Mouse (Mus musculus): ENCODE data around the gene Lrfn1.
"Not testable (repeated sequence)": the region's sequence is repeated elsewhere in the genome, so short reads cannot be mapped to it uniquely, and the experiment has no call there.

Gene Lrfn1

GRCm38 (mm10) chr7:28447865-28448820, 3.6 kb upstream of the Lrfn1 start:
- no peak for DNase-seq

- no peak for DNase-seq
Observed at GRCm38 (mm10) chr7:28452361-28453005, 703 bp downstream of the Lrfn1 start.

DNA sequence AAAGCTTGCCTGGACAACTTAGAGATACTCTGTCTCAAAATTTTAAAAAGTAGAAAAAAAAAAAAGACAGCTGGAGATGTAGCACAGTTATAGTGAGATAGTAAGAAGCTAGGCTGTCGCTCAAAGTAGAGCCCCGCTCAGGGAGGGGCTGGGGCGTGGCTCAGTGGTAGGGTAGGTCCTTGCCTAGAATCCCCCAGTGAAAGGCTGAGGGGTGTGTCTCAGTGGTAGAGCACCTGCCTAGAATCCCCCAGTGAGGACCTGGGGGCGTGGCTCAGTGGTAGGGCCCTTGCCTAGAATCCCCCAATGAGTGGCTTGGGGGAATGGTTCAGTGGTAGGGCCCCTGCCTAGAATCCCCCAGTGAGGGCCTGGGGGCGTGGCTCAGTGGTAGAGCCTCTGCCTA, 8.6 kb downstream of the Lrfn1 start:
- no peak for DNase-seq

- DNase-seq: no peak
Observed at GRCm38 (mm10) chr7:28462769-28463168, 11.0 kb downstream of the Lrfn1 start.

DNA sequence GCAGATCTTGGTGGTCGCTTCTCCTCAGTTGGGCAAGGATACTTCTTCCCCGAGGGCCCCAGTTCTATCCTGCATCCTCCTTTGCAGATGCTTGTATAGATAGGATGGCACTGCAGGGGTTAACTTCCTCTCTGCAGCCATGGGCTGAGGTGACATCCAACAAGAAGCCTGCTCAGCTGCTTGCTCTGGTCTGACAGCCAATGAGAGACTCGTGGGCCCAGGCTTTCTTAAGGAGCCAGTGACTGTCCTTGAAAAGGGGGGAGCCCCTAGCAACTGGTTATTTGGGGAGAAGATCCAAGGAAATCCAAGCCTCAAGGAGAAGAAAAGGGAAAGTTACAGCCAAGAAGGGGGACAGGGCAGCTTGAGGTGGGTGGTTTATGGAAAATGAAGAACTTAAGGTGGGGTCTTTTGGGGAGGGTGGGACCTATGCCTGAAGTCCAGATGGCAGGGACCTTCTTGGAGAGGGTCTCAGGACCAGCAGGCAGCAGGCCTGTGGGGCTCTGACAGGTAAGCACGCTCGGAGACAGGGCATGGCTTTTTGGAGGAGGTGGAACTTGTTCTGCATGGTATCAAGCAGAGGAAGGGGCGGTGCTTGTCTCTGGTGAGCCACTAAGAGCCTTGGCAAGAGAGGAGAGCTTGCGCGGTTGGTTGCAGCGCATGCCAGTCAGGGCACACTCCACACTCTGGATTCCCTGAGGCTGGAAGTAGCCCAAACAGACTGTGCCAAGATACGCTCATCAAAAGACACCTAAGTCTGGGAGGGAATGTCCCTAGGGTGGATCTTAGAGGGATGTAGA, 12.8 kb downstream of the Lrfn1 start:
- peak; percentile 56 for DNase-seq

DNA sequence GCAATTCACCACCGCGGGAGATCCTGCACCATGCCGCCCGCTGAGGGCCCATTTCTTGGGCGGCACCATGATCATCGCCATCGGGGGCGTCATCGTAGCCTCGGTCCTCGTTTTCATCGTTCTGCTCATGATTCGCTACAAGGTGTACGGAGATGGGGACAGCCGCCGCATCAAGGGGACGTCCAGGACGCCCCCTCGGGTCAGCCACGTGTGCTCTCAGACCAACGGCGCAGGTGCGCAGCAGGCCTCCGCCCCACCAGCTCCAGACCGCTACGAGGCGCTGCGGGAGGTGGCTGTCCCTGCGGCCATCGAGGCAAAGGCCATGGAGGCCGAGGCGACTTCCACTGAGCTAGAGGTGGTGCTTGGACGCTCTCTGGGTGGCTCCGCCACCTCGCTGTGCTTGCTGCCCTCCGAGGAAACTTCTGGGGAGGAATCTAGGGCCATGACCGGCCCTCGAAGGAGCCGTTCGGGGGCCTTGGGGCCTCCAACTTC, 15.0 kb downstream of the Lrfn1 start:
- DNase-seq: peak; percentile 39

DNA sequence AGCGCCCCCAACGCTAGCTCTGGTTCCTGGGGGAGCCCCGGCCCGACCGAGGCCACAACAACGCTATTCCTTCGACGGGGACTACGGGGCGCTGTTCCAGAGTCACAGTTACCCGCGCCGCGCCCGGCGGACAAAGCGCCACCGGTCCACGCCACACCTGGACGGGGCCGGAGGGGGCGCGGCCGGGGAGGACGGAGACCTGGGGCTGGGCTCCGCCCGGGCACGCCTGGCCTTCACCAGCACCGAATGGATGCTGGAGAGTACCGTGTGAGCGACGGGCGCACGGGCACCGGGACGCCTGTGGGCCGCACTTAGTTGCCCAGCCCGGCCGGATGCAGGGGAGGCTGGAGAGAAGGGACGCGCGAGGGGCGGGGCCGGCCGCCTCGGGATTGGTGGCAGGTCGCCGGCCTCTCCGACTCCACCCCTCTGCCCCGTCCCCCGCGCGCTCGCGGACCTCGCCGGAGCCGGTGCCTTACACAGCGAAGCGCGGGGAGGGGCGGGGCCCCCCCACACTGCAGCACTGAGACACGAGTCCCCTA, 15.5 kb downstream of the Lrfn1 start:
- peak; percentile 85 for DNase-seq

DNA sequence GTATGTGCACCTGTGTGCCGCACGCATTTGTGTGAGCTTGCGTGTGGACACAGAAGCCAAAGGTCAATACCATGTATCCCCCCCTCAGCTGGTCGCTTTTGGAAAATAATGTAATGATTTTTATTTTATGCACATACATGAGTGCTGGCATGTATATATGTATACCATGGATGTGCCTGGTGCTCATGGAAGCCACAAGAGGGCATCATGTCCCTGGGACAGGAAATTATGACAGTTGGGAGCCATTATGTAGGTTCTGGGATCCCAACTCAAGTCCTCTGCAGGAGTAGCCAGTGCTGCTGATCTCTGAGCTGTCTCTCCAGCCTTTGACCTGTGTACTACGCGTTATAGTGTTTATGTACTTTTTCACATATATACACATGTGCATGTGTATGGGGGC, 24.4 kb downstream of the Lrfn1 start:
- no peak for DNase-seq

- DNase-seq: no peak
Observed at GRCm38 (mm10) chr7:28477363-28477762, 25.6 kb downstream of the Lrfn1 start.

- DNase-seq: peak; percentile 42
Observed at GRCm38 (mm10) chr7:28478854-28479253, 27.1 kb downstream of the Lrfn1 start.

DNA sequence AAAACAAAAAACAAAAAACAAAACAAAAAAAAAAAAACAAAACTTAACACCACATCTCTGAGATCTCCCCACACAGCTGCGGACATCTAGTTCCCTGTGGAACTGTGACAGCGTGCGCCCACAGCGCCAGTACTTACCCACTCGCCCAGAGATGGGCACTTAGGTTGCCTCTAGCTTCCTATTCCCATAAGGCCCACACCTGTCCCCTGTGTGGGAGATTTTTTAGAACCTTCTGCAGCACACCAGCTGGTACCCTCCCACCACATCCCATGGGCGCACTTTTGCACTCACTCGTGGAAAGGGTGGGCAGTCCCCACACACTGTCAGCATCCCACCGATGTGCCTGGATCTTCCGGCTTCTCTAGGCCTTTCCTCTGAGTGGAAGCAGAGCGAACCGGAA, 31.1 kb downstream of the Lrfn1 start:
- no peak for DNase-seq

DNA sequence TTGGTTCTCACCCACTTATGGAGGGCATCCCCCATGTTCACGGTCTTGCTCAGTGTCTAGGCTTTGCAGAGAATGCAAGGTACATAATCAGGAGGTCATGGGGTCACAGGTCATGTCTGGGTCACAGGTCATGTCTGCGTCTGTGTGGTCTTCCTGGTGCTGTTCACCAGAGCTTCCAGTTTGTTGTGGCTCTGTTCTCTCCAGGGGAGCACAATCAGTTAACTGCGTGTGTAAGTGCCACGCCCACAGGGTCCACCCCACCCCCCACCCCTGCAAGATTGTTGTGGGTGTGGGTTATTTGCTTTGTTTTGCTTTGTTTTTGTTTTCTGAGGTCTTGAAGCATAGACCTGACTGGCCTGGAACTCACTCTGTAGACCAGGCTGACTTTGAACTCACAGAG, 32.4 kb downstream of the Lrfn1 start:
- no peak for DNase-seq

- peak; percentile 42 for DNase-seq
Observed at GRCm38 (mm10) chr7:28488030-28488491, 36.3 kb downstream of the Lrfn1 start.

GRCm38 (mm10) chr7:28490410-28490809, 38.6 kb downstream of the Lrfn1 start:
- DNase-seq: peak; percentile 76

GRCm38 (mm10) chr7:28490903-28491302, 39.1 kb downstream of the Lrfn1 start:
- DNase-seq: peak; percentile 8

DNA sequence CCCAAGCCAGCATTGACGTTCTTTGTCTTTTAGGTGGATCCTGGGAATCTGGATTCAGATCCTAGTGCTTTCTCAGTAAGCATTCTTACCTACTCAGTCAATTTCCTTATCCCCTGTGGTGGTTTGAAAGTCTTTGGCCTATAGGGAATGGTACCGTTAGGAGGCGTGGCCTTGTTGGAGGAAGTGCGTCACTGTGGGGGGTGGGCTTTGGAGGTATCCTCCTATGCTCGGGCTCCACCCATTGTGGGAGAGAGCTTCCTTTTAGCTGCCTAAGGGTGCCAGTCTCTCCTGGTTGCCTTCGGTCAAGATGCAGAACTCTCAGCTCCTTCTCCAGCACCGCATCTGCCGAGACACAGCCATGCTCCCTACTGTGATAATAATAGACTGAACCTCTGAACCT, 40.5 kb downstream of the Lrfn1 start:
- DNase-seq: no peak

DNA sequence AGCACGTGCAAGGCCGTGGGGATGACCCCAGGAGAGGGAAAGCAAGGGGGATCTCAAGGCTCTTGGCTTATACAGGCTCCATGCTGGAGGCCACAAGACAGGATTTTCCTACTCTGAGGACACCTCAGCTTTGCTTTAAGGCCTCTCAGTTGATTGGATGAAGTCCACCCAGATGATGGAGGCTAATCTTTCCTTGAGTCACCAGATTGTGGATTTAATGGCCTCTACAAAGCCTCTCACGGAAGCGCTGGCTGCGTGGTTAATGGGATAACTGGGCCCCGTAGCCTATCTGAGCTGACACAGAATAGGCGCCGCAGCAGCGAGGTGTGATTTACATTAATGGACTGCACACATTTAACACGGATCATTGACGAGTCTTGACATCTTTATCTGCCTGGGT, 43.6 kb downstream of the Lrfn1 start:
- DNase-seq: peak; percentile 8

DNA sequence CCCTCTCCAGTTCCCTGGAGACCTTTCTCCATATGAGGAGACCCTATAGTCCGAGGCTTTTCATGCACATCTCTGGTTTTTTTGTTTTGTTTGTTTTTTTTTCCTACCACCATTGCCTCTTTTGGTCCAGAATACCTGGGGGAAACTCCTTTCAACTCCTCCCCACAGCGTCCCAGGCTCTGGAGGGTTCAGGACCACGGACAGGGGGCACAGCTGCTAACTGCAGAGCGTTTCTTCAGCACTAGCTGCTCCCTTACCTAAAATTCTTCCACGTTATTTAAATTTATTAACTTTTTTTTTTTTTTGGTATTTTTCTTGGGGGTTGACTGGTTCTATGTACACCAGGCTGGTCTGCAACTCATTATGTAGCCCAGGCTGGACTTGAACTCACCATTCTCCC, 53.8 kb downstream of the Lrfn1 start:
- DNase-seq: peak; percentile 50

- DNase-seq: not testable (repeated sequence)
Observed at GRCm38 (mm10) chr7:28509121-28509520, 57.3 kb downstream of the Lrfn1 start.

DNA sequence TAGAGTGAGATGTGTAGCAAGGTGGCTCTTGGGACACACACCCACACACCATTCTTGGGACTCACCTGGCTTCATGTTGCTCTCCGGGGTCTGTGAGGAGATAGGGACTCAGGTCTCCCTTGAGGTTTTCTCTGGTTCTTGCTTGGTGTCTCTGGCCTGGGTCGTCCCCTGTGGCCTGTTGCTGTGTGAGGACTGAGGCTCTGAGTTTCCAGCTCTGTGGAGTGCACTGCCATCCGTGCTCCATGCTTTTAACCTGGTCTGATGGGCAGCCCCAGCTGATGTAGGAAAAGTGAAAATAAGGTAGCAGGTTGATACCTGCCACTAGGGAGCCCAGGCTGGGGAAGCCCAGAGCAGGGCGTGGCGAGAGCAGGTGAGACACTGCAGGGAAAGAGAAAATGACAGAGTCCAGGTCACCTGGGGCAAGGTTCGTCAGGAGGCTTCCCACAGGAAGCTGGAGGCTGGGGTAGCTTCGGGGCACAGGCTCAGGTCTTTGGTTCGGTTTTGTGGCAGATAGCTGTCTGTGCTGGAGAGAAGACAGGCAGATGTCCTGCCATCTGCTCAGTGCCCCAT, 58.7 kb downstream of the Lrfn1 start, which contains the start of gene Ifnl2:
Ifnl2 (minus strand) TSS at position 51 of the 570 bp plus-strand sequence.
- not testable (repeated sequence) for DNase-seq

GRCm38 (mm10) chr7:28511441-28511840, 59.7 kb downstream of the Lrfn1 start:
- DNase-seq: no peak
